Mouse (Mus musculus) gastrocnemius, adult 8-10 months (tissue): ENCODE results near the gene Pcbp3. TPM values are rescaled to one million over a fixed set of nuclear protein-coding genes. Genes with fewer than 3 reads are reported as not detected.
A peak's percentile ranks its signal among the peaks of the same experiment; 100 is the strongest.
"Not testable (repeated sequence)": the region's sequence is repeated elsewhere in the genome, so short reads cannot be mapped to it uniquely, and the experiment has no call there.

Experiments used
- DNase-seq, 2 experiments: peaks; one replicate each; pipeline ENCODE4 v3.0.0; 2022; ENCODE audit warnings: low spot score in 2 of 2
- total RNA-seq, 4 experiments: library from RNA; stranded (reverse); gene quantifications; 2 replicates each; pipeline ENCODE4 v1.2.4; 2022

Pcbp3 gene
- 1 to 10 TPM; 1.3 to 3.6 (median 1.7) TPM for total RNA-seq

GRCm38 (mm10) chr10:76961790-76962489 is at the start of gene Pcbp3:
Gene Pcbp3 (minus strand): TSS chr10:76961887.
- peak; percentile 96 to 98 for DNase-seq

- no peak for DNase-seq
These were observed 47.0 kb upstream of the Pcbp3 start for GRCm38 (mm10) chr10:77008698-77009097.

DNA sequence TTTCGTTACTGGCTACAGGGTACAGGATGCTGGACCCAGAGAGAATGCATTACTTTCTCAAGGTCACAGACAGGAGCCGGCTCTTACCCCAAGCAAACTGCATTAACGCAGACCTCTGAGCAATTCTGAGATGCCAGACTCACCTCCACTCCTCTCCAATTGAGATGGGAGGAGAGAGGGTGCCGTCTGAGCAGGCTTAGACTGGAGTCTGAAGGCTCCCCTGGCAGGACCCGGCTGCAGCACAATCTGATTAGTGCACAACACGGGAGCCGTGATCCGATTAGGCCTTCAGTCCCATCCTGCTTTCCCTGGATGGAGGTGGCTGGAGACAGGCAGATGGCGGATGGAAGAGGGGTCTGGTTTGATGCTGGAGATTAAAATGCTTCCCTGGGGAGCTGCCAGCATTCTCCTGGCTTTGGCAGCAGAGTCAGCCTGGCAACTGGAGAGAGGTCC is 46.4 kb upstream of the Pcbp3 start:
- DNase-seq = no peak

DNA sequence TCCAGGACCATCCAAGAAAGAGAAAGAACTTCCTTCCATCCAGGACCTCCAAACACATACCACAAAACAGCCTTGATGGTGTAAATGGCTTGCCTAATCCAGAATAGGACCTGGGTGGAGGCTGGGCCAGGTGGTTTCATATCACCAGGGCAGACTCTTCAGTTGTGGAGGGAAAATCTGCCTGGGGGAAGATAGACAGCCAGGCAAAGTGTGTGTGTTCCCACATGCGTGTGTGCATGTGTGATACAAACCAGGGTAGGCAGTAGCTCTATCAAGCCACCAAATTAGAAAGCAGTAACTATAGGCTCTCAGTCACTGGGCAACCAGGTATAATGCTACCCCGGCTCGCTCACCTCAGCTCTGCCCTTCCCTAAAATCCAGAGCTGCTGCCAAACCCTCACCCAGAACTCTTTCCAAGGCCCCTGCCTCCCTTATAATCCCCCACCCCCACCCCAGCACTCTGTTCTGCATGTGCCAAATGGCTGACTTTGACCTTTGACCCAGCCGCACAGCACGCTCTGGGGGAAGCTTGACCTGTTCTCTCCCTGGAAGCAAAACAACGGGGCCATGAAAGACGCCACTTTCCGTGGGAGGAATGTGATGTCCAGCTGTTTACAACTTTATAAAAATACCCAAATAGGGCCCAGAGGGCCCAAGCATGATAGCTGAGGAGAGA is 45.9 kb upstream of the Pcbp3 start:
- no peak for DNase-seq

- DNase-seq = no peak
These were observed 43.2 kb upstream of the Pcbp3 start for GRCm38 (mm10) chr10:77004936-77005335.

- DNase-seq = peak in 1 of 2 experiments; percentile 14
These were observed 36.2 kb upstream of the Pcbp3 start for GRCm38 (mm10) chr10:76997759-76998513.

- no peak for DNase-seq
These were observed 30.8 kb upstream of the Pcbp3 start for GRCm38 (mm10) chr10:76992456-76992855.

- DNase-seq = no peak
These were observed 26.9 kb upstream of the Pcbp3 start for GRCm38 (mm10) chr10:76988586-76988985.

DNA sequence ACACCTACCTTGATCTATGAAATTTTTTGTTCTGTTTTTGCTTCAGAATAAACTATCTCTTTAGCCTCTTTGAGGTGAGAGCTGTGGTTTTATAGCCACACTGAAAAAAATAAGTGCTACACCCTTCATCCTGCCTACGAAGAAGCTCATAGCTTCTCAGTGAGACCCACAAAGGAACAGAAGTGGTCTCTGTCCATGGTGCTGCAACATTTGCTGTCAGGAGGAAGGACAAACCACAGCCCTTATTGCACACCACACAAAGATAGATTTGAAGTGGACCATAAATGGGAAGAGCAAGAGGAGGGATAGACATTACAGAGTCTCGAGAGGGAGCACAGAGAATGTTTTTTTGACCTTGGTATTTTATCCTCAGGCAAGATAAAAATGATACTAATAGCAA is 16.4 kb upstream of the Pcbp3 start:
- no peak for DNase-seq

DNA sequence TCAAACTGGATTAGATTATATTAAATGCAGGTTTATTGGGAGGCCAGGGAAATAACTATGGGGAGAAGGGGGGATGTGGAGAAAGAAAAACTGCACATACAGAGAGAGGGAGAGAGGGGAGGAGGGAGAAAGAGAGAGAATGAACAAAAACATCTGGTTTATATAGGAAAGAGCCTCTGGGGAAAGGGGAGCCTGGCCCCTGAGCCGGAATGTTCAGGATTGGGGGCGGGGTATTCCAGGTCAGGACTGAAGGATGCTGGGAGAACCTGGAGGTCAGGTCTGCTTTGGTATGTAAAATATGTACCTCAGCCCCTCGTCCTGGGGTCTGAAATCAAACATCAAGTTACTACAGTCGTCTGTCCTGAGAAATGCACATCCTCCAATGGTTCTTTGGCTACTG is 15.0 kb upstream of the Pcbp3 start:
- DNase-seq = no peak

- DNase-seq = no peak
These were observed 12.2 kb upstream of the Pcbp3 start for GRCm38 (mm10) chr10:76973797-76974436.

DNA sequence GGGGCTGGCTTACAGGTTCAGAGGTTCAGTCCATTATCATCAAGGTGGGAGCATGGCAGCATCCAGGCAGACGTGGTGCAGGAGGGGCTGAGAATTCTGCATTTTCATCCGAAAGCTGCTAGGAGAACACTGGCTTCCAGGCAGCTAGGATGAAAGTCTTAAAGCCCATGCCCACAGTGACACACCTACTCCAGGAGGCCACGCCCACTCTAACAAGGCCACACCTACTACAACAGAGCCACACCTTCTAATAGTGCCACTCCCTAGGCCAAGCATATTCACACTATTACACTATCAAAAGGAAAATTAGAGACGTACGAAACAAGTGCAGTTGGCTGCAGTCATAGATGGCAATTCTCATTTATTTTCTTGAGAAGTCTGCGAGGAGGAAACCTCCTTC is 10.6 kb upstream of the Pcbp3 start:
- not testable (repeated sequence) for DNase-seq

DNA sequence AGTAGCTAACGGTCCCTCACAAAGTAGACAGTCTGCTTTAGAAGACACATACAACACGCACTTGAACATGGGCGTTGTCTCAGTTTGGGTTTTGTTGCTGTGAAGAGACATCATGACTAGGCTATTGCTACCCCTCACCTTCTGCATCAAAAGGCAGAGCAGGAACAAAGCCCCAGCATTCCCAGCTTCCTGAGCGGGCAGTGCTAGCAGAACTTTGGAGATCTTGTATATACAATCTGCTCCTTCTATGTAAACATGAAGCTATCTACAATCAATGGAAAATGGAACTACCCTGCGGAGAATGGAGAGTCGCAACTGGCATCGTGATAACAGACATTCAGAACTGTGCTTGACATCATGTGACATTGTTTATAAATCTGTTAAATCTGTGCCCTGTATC is 9.3 kb upstream of the Pcbp3 start:
- DNase-seq = no peak

DNA sequence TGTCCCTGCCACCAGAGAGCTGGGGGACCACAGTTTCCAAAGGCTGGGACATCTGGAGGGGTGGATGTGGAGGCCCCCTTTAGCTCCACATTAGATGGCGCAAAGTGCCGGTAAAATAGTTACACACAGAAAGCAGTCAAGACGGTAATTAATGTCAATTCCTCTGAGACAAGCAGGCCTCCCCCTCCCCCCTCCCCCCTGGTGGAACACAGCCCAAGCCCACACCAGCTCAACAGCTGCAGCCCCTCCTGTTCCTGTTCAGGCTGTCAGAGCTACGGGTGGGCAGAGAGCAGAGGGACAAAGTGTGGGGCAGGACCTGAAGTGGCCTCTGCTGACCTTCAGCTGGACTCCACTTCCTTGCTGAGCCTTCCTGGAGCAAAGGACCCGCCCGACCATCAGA is 2.7 kb upstream of the Pcbp3 start:
- DNase-seq = no peak

- no peak for DNase-seq
These were observed 2.3 kb upstream of the Pcbp3 start for GRCm38 (mm10) chr10:76963997-76964396.

DNA sequence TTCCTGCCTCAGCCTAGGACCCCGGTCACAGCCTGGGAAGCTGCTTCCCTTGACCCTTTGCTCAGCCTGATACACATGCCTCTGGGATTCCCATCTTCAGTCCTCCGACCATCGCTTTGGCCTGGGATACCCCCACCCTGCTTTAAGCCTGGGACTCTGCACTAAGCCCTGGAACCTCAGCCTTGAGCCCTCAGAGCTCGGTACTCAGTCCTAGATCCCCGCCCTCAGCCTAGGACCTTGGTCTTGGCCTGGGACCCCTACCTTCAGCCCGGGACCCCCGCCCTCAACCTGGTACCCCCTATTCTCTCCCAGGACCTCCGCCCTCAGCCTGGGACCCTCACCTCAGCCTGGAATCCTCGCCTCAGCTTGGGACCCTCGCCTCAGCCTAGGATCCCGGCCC is 531 bp downstream of the Pcbp3 start:
- no peak for DNase-seq

GRCm38 (mm10) chr10:76958201-76958600 is 3.5 kb downstream of the Pcbp3 start:
- no peak for DNase-seq

GRCm38 (mm10) chr10:76956200-76956599 is 5.5 kb downstream of the Pcbp3 start:
- DNase-seq = no peak

DNA sequence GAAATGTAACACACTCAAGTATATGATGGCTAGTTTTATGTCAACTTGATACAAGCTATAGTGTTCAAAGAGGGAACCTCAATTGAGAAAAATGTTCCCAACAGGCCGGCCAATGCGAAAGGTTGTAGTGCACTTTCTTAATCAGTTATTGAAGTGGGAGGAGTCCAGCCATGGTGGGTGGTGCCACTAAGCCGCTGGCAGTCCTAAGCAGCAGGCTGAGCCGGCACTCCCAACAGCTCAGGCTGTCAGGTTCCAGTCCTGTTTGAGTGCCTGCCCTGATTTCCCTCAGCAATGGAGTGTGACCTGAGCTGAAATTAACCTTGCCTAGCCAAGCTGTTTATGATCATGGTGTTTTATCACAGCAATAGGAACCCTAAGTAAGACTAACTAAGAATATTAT is 20.6 kb downstream of the Pcbp3 start:
- DNase-seq = no peak

- DNase-seq = no peak
These were observed 24.9 kb downstream of the Pcbp3 start for GRCm38 (mm10) chr10:76936827-76937226.

DNA sequence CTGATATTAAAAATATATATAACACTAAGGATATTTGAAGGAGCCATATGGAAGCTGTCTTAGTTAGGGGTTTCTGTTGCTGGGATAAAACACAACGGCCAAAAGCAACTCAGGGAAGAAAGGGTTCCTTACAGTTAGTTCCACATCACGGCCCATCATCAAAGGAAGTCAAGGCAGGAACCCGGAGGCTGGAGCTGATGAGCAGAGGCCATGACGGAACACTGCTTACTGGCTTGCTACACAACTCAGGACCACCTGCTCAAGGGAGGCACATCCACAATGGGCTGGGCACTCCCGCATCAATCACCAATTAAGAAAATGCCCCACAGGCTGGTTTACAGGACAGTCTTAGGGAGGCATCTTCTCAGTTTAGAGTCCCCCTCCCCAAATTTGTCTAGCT is 26.9 kb downstream of the Pcbp3 start:
- DNase-seq = no peak

DNA sequence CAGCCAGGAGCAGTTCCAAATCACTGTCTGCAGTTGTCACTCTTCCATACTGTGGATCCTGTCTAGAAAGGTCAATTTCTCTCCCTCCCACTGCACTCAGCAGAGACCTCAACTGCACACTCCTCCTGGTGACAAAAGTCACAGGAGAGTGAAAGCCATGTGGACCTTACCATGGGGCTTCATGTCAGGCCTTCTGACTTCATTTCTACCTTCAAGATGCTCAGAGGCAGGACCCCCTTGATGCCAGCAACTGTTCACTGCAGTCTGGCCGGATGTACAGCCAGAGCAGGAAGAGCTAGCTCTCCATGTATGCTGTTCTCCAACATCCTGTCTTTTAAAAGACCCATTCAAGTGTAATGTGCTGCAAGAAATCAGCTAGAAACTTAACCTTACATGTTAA is 29.9 kb downstream of the Pcbp3 start:
- no peak for DNase-seq
